Mouse (Mus musculus): ENCODE data around the gene Nup98. TPM values are rescaled to one million over a fixed set of nuclear protein-coding genes. Genes with fewer than 3 reads are reported as not detected.

The Nup98 gene
- total and polyA plus RNA-seq, 3 experiments = 13.5 to 84.4 (median 47.8) TPM

- no peak for DNase-seq
Measured at GRCm38 (mm10) chr7:102233059-102233458, 23.1 kb upstream of the Nup98 start.

GRCm38 (mm10) chr7:102229814-102230213 is 19.8 kb upstream of the Nup98 start:
- peak; percentile 70 for DNase-seq

GRCm38 (mm10) chr7:102228049-102228670 is 18.2 kb upstream of the Nup98 start:
- DNase-seq = no peak

GRCm38 (mm10) chr7:102226051-102226450 is 16.1 kb upstream of the Nup98 start:
- no peak for DNase-seq

- DNase-seq = peak; percentile 75
Measured at GRCm38 (mm10) chr7:102223883-102224738, 14.1 kb upstream of the Nup98 start.

- DNase-seq = peak; percentile 89
Measured at GRCm38 (mm10) chr7:102222830-102223556, 13.0 kb upstream of the Nup98 start.

DNA sequence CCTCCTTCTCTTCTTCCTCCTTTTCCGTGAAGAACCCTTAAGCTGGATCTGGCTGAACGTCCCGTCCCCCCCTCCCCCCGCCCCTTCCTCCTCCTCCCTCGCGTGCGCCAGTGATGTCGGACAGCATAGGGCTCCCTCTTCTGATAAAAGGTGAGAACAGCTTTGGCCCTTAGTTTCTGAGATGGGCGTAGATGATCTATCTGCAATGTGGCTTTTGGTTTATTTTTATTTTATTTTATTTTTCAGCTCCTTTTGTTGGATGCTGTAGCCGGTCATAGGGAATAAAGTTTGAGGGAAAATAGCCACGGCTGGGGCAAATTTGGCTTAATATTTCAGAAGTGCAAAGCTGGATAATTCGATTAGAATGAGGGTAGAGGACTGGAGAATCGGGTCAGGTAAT is 12.4 kb upstream of the Nup98 start:
- DNase-seq = peak; percentile 50

GRCm38 (mm10) chr7:102221899-102222298 is 11.9 kb upstream of the Nup98 start:
- DNase-seq = no peak

DNA sequence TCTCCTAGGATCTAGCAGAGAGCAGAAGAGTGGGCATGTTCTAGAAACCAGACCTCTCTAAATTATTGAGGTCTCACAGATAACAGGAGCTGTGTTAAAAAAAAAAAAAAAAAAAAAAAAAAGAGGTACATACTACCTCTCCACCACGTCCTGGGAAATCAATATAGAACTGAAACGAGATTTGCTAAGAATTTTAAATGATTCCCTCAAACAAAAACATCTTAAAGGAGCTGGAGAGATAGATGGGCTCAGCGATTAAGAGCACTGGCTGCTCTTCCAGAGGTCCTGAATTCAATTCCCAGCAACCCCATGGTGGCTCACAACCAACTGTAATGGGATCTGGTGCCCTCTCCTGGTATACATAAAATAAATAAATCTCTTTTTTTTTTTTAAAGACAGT is 1.1 kb upstream of the Nup98 start:
- DNase-seq = no peak

DNA sequence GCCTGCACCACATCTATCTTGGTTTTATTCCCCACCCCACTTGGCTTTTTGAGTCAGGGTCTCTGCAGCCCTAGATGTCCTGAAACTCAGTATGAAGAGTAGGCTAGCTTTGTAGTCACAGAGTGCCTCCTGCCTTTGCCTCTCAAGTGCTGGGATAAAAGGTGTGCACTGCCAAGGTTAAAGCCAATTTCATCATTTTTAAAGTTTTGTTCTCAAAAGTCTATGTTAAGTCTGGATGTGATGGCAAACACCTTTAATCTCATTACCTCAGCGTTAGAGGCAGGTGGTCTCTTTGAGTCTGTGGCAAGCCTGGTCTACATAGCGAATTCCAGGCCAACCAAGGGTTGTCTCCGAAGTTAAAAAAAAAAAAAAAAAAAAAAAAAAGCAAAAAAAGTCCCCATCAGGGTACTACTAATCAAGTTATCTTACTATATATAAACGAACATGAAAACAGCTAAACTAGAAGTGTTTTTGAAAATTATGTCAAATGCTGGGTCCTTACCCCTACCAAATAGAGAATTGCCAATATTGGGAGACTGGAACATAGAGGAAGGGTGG is 1.1 kb downstream of the Nup98 start:
- DNase-seq = no peak

DNA sequence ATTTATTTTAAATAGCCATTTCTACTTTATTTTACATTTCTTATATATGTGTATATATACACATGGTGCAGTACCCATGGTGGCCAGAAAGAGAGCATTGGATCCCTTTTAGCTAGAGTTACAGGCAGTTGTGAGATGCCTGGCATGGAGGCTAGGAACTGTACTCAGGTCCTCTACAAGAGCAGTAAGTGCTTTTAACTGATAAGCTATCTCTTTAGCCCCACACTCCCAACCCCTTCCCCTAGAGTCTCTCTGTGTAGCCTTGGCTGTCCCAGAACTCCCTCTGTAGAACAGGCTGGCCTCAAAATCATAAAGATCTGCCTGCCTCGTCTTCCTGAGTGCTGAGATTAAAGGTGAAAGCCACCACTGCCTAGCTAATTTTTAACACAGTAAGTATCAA is 4.3 kb downstream of the Nup98 start:
- no peak for DNase-seq

GRCm38 (mm10) chr7:102204296-102204857 is 5.6 kb downstream of the Nup98 start:
- DNase-seq = no peak

- no peak for DNase-seq
Measured at GRCm38 (mm10) chr7:102200996-102201785, 8.8 kb downstream of the Nup98 start.

DNA sequence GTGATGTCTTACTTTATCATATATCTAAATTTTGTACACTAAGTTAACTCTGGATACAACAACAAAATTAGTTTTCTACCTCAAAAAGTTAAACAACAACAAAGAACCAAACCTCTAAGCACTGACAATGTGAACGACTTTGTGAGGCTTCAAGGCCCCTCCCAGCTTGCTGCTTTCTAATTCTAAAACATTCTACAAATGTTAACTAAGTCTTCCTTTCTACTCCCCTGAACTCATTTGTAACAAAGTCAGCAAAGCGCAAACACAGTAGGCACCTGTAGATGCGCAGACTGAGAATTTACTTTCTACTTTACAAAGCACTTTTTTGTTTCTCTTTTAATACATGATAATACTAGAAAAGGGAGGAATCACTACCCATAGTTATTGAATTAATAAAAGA is 9.4 kb downstream of the Nup98 start:
- no peak for DNase-seq

DNA sequence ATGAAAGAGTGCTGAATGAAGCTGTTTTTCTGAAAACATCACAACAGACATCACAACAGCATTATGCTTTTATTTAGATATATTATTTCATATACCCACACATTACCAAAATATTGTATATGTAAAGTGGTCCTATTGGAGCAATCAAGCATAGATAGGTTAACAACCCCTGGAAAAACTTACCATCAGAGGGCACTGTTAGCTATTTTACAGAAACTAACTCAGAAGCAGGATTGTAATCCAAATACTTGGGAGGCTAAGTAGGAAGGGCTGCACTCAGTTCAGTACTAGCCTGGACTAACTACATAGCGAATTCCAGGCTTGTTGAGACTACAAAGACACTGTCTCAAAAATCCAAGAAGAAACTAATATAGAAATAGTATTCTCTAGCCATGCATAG is 17.6 kb downstream of the Nup98 start:
- DNase-seq = no peak

- DNase-seq = no peak
Measured at GRCm38 (mm10) chr7:102183849-102184248, 26.1 kb downstream of the Nup98 start.

GRCm38 (mm10) chr7:102170300-102170699 is 39.7 kb downstream of the Nup98 start:
- no peak for DNase-seq

DNA sequence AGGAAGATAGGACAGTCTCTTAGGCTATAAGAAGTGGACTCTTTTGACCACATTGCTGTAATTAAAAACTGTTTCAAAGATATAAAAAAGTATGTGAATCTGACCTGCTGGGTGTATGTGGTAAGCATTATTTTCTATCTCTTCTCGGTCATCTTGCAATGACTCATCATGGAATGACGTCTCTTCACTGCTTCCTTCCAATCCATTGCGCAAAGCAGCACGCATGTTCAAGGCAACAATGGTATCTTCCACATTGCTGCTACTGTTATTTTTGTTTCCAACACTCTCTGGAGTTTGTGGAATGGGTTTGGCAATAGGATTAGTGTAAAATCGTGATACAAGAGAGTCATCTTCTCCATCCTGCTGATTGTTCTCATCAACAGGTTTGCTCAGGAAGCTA is 56.3 kb downstream of the Nup98 start:
- peak; percentile 23 for DNase-seq

DNA sequence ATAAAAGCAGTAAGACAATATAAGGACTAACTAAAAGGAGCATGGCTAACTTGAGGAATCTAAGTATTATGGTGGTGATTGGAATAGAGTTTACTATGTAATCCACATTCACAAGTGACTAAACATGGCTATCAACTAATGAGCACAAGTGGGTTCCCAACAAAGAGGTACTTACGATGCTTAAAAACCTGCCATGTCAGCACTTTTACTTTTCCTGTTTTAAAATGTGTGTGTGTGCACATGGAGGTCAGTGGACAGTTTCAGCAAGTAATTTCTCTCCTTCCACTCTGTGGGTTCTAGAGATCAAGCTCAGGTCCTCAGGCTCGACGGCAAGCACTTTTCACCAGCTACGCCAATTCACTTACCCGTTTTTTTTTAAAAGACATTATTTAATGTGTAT is 72.1 kb downstream of the Nup98 start:
- DNase-seq = no peak

DNA sequence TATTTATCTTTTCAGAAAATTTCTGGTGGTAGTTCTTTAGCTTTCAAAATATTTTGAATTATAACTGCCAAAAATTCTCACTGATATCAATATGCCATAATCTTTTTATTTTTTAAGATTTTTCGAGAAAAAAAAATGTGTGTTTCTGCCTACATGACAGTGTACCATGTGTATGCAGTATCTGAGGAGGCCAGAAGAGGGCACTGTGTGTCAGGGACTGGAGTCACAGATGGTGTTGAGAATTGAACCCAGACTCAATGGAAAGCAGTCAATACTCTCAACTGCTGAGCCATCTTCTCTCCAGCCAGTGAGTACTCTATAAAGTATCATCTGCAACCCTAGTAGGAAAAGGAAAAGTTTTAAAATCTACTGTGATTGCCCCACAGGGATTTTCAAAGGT is 72.5 kb downstream of the Nup98 start:
- DNase-seq = peak; percentile 23

DNA sequence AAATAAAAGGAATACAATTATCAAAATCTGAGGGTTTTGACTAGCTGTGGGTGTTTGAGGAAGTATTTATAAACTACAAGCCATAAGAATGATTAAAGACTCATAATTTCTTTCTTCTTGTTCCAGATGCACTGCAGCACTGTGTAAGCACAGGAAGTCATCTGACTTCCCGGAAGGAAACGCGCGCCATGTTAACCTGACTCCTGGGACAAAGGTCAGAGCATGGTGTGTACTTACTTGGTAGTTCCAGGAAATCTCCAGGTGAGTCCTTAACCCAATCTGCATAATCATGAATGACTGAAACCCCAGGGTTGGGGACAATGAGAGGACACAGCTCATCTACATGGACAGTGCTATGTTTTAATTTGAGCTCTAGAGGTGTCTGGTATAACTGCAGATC is 77.6 kb downstream of the Nup98 start:
- DNase-seq = peak; percentile 12
